Mouse (Mus musculus): Measurements from ENCODE around the gene Hcst.

Gene Hcst

GRCm38 (mm10) chr7:30419561-30420499, at the start of gene Hcst:
TSS of gene Hcst (minus strand) at chr7:30419854.
- no peak for DNase-seq (ENCODE audit: low spot score in 2 of 2)

GRCm38 (mm10) chr7:30464816-30465300, 45.2 kb upstream of the Hcst start:
- DNase-seq (ENCODE audit: low spot score in 2 of 2): no peak

- DNase-seq (ENCODE audit: low spot score in 2 of 2): no peak
These were observed 44.3 kb upstream of the Hcst start for GRCm38 (mm10) chr7:30463996-30464395.

- DNase-seq (ENCODE audit: low spot score in 2 of 2): no peak
These were observed 43.9 kb upstream of the Hcst start for GRCm38 (mm10) chr7:30463568-30463967.

- no peak for DNase-seq (ENCODE audit: low spot score in 2 of 2)
These were observed 39.8 kb upstream of the Hcst start for GRCm38 (mm10) chr7:30459484-30459883.

- DNase-seq (ENCODE audit: low spot score in 2 of 2): peak; percentile 56 to 65
These were observed 38.1 kb upstream of the Hcst start, which contains the start of the genes Kirrel2 and Nphs1 for GRCm38 (mm10) chr7:30457629-30458330. TSS of gene Kirrel2 (minus strand) at chr7:30457690. TSS of gene Nphs1 (plus strand) at chr7:30458315.

- DNase-seq (ENCODE audit: low spot score in 2 of 2): no peak
These were observed 37.4 kb upstream of the Hcst start for GRCm38 (mm10) chr7:30456911-30457628.

- DNase-seq (ENCODE audit: low spot score in 2 of 2): no peak
These were observed 36.8 kb upstream of the Hcst start for GRCm38 (mm10) chr7:30456487-30456886.

- DNase-seq (ENCODE audit: low spot score in 2 of 2): no peak
These were observed 34.6 kb upstream of the Hcst start for GRCm38 (mm10) chr7:30454259-30454658.

- DNase-seq (ENCODE audit: low spot score in 2 of 2): no peak
These were observed 34.1 kb upstream of the Hcst start for GRCm38 (mm10) chr7:30453766-30454165.

GRCm38 (mm10) chr7:30453327-30453726, 33.7 kb upstream of the Hcst start:
- no peak for DNase-seq (ENCODE audit: low spot score in 2 of 2)

- DNase-seq (ENCODE audit: low spot score in 2 of 2): no peak
These were observed 30.6 kb upstream of the Hcst start for GRCm38 (mm10) chr7:30450241-30450640.

GRCm38 (mm10) chr7:30444971-30445751, 25.5 kb upstream of the Hcst start, which contains the start of gene Aplp1:
TSS of gene Aplp1 (minus strand) at chr7:30445535.
- DNase-seq (ENCODE audit: low spot score in 2 of 2): peak in 1 of 2 experiments; percentile 82

GRCm38 (mm10) chr7:30444154-30444970, 24.7 kb upstream of the Hcst start:
- DNase-seq (ENCODE audit: low spot score in 2 of 2): peak; percentile 77 to 83

- DNase-seq (ENCODE audit: low spot score in 2 of 2): no peak
These were observed 24.0 kb upstream of the Hcst start for GRCm38 (mm10) chr7:30443696-30444095.

GRCm38 (mm10) chr7:30440697-30441096, 21.0 kb upstream of the Hcst start:
- peak in 1 of 2 experiments; percentile 61 for DNase-seq (ENCODE audit: low spot score in 2 of 2)

- no peak for DNase-seq (ENCODE audit: low spot score in 2 of 2)
These were observed 20.1 kb upstream of the Hcst start for GRCm38 (mm10) chr7:30439734-30440133.

- no peak for DNase-seq (ENCODE audit: low spot score in 2 of 2)
These were observed 17.2 kb upstream of the Hcst start for GRCm38 (mm10) chr7:30436879-30437278.

- no peak for DNase-seq (ENCODE audit: low spot score in 2 of 2)
These were observed 15.5 kb upstream of the Hcst start for GRCm38 (mm10) chr7:30435156-30435555.

- no peak for DNase-seq (ENCODE audit: low spot score in 2 of 2)
These were observed 15.0 kb upstream of the Hcst start for GRCm38 (mm10) chr7:30434701-30435100.

Measured in frontal cortex, postnatal 10 days (tissue).